Mouse (Mus musculus) forebrain, embryonic 11.5 days (tissue): ENCODE results near the gene Nup35. TPM values are rescaled to one million over a fixed set of nuclear protein-coding genes. Genes with fewer than 3 reads are reported as not detected.

Experiments
- microRNA counts: library from miRNA; unstranded; fragments of <30 nt; microRNA quantifications from one replicate; lab custom pipeline; 2015
- microRNA-seq: library from miRNA; unstranded; fragments of <30 nt; microRNA quantifications from one replicate; pipeline ENCODE4, GENCODE M21; 2016; ENCODE audit not compliant: insufficient number of aligned reads
- polyA plus RNA-seq: library from polyadenylated mRNA; unstranded; fragments of >200 nt; fragmentation: Nextera tagmentation; extraction: Ambion mirVana; gene quantifications from 2 replicates; pipeline ENCODE4 v1.2.1, GENCODE M21; 2014

Gene Nup35
- polyA plus RNA-seq, 1 experiment from 2014 or later = 66.4 TPM

MicroRNA genes within 50 kb of the gene (microRNA counts, 519-probe panel; counts per million panel counts)
- microRNA mmu-miR-684 (lab: Ali Mortazavi, UCI) = 31.2 counts per million

Small RNAs within 50 kb of the gene (microRNA-seq; reads per million reads assigned to microRNA genes)
- gene Mir684-1 = not detected

Other genes starting within 250 kb of the Nup35 start
- gene Frzb, start 169.6 kb upstream of the Nup35 start, polyA plus RNA-seq = 17.0 and 19.5 TPM in 2 replicates
- 68.0 and 70.9 TPM in 2 replicates for gene Nckap1, start 35.9 kb upstream of the Nup35 start, polyA plus RNA-seq
- gene Dusp19, start 191 bp upstream of the Nup35 start, polyA plus RNA-seq = 17.7 and 19.6 TPM in 2 replicates